Mouse (Mus musculus): Measurements from ENCODE around the gene Gm20388. TPM values are rescaled to one million over a fixed set of nuclear protein-coding genes. Genes with fewer than 3 reads are reported as not detected.
A peak's percentile ranks its signal among the peaks of the same experiment; 100 is the strongest.

Gm20388 gene
- total RNA-seq, 2 experiments from 2014 or later: 4.4 to 7.8 TPM

- no peak for DNase-seq (ENCODE audit: low spot score in 2 of 2)
These were observed 96.5 kb downstream of the Gm20388 start for GRCm38 (mm10) chr8:120007178-120007577.

DNA sequence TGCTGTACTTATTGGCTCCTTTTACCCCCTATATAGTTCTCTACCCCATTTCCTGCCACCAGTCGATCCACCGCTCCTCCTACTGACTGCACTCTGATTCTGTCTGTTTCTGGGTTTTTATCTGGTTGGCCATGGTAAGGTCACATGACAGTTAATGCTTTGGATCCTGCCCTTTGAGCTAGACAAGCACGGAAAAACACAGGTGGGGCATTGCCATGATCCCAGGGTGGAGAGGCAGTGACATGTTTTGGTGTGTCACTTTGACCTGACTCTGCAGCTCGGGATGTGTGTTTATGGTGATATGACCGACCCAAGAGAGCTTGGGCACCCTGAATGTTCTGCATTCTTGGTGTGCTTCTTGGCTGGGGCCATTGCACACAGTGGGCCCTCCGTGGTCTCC, 98.6 kb downstream of the Gm20388 start:
- DNase-seq (ENCODE audit: low spot score in 2 of 2): no peak

DNA sequence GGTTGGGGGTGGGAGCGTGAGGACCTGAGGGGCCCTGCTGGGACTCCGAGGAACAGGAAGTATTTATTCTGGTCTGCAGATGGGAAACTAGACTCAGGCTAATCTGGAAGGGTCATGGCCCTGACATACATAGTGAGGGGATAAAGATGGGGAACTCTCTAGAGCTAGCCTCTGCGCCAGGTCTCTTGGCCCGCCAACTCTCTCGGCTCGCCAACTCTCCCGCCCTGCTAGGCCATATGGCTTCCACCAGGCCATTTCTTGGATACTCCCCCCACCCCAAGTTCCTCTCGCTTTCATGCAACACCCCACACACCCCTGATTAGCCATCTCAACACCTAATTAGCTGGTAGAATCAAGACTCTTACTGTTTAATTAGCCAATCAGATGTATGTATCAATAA, 101.8 kb downstream of the Gm20388 start:
- DNase-seq (ENCODE audit: low spot score in 2 of 2): no peak

DNA sequence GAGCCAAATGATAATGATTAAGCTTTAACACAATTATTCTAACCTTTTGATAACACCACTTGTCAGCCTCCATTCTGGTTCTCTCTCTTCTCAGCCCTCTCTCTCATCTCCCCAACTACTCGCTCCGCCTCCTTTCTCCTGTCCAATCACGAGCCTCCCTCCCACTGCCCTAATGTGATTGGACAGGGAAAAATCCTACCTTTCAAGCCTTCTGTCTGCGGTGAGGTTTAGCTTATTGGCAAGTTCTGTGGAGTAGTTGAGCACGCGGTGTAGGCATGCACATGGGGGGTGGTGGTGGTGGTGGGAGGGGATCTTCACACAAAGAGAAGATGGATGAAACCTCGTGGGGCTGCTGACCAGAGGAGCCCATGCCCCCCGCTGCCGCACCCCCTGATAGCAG, 102.3 kb downstream of the Gm20388 start:
- no peak for DNase-seq (ENCODE audit: low spot score in 2 of 2)

DNA sequence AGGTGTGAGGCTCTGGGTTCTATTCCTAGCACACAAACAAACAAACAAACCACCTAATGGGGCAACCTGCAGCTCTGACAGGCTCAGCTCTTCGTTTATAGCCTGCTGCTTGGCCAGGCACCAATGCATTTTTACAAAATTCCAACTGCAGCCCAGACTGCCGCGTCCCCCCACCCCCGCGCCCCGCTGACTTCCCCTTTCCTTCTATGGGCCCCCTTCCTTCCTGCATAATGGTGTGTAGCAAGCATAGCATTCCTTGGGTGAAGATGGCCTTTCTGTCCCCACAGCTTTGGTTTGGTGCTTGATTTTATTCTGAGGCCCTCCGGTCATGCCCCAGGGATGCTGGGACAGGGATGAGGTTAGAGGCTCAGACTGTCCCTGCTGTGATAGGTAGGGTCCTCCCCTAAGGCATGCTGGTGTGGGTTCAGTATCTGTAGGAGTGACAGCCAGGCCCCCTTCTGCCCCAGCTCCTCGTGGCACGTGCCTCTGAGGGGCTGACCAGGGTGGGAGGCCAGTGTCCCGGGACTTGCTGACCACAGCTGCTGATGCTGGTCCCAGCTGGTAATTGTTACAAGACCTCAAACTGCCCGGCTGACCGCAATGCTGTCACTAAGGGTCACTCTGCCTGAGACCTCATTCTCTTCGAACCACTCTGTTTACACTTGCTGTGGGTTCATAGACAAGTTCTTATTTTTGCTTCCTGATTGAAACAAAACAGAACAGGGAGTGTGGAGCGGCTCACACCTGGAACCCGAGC, 103.8 kb downstream of the Gm20388 start:
- DNase-seq (ENCODE audit: low spot score in 2 of 2): no peak

GRCm38 (mm10) chr8:120015916-120016315, 105.3 kb downstream of the Gm20388 start:
- no peak for DNase-seq (ENCODE audit: low spot score in 2 of 2)

DNA sequence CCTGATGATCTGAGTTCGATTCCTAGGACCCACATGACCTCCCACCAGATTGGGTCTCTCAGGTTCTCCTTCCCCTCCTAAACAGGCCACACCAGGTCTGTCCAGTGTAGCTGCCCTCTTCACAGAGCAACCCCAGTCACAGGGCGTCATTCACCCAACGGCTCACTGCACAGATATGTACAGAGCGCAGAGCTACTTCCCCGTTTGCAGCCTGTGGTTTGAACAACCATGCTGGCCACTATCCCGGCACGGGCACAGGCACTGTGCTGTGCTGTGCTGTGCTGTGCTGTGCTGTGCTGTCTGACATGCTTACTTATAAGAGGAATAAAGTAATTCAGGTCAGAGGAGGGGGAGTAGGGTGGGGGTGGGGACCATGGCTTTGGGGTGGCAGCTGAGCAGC, 105.8 kb downstream of the Gm20388 start:
- no peak for DNase-seq (ENCODE audit: low spot score in 2 of 2)

- no peak for DNase-seq (ENCODE audit: low spot score in 2 of 2)
These were observed 106.7 kb downstream of the Gm20388 start for GRCm38 (mm10) chr8:120017349-120017748.

- no peak for DNase-seq (ENCODE audit: low spot score in 2 of 2)
These were observed 107.1 kb downstream of the Gm20388 start for GRCm38 (mm10) chr8:120017786-120018185.

DNA sequence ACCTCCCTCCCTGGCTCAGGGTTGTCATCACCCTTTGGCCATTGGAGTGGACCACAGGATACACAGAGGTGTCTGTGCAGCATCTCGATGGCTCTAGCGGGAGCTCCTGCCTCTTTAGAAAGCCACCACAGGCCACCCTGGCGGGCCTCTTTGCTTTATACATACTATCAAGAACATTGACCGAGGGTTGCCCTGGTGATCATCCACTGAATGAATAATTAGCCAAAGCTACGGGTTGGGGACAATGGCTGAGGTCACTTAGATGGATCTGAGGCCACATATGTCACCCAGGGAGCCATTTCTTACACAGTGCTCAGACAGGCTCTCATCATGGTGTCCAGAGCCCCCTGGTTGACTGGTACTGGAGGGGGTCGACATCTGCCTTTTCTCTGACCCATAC, 107.7 kb downstream of the Gm20388 start:
- DNase-seq (ENCODE audit: low spot score in 2 of 2): no peak

- no peak for DNase-seq (ENCODE audit: low spot score in 2 of 2)
These were observed 108.7 kb downstream of the Gm20388 start for GRCm38 (mm10) chr8:120019297-120019696.

DNA sequence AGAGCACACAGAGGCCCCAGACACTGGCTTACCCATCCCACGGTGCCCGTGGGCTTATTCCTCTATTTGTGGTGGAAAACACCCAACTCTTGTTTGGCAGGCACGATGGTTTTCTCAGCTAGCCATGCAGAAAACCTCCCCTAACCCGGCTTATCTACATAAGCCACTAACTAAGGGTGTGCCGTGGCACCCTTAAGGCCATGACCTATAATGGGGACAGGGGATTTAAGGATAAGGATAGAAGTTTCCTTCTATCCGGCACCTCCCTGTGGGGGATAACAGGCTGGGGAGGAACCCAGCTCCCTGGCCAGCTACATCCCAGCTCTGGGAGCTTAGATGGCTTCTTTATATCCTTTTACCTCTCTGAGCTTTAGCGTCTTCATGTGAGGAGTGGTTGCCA, 109.7 kb downstream of the Gm20388 start:
- DNase-seq (ENCODE audit: low spot score in 2 of 2): no peak

DNA sequence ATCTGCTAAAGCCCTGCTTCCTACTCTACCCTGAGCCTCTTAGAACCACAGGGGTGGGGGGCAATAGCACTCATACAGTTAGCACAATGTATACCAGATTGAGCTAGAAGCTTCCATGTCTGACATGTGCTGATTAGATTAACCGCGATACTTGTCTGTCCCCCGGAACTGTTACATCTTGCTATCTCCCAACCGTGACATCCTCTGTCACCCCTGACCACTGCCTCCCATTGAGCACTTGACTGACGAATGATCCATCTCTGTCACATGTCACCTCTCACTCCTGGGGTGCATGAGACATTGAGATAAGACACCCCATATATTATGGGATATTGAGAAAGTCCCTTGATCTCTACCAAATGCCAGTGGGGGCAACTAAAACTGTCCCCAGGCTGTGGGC, 115.6 kb downstream of the Gm20388 start:
- no peak for DNase-seq (ENCODE audit: low spot score in 2 of 2)

- no peak for DNase-seq (ENCODE audit: low spot score in 2 of 2)
These were observed 116.3 kb downstream of the Gm20388 start for GRCm38 (mm10) chr8:120026991-120027390.

GRCm38 (mm10) chr8:120030447-120030846, 119.8 kb downstream of the Gm20388 start:
- DNase-seq (ENCODE audit: low spot score in 2 of 2): no peak

DNA sequence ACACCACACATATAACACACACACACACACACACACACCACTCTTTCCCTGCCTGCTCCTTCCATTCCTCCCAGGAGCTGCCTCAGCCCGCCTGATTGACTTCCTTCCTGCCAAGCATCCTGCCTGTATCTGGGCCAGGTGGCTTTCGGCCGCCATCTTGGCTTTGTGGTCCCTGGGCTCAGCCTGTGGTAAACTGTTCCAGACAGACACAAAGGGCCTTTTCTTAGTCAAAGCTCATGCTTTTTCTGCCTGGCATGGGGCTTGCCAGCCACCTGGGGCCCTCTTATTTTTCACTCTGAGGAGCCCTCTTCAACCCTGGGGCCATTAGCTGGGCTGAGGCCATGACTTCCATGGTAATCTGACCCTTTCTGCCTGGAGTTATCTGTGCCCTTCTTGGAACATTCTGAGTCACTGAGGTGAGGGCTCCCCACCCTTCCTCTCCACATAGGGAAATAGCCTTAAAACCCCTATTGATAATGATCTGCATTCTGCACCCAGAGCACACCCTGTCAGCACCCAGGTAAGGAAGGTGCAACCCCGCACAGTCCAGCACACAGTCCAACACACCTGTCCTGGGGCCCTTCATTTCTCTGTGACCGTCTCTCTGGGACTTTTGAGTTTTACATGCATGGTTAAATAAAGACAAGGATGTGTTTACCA, 122.0 kb downstream of the Gm20388 start:
- DNase-seq (ENCODE audit: low spot score in 2 of 2): no peak

DNA sequence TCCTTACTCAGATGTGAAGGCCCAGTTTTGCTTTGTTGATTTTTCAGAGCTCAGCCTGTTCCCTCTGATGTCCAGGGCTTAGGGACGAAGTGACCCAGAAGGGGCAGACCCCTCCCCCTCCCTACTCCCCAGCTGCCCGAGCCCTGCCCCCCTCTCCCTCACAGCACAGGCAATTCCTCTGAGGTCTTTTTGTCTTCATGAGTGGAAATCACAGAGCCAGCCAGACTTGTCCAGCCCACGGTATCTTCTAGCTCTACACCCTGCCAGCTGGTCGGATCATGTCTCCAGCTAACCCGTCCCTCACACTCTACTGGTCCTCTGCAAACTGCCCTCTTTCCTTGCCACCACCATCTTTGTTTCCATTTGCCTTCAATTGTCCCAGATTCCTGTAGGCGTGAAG, 123.8 kb downstream of the Gm20388 start:
- DNase-seq (ENCODE audit: low spot score in 2 of 2): peak in 1 of 2 experiments; percentile 25

DNA sequence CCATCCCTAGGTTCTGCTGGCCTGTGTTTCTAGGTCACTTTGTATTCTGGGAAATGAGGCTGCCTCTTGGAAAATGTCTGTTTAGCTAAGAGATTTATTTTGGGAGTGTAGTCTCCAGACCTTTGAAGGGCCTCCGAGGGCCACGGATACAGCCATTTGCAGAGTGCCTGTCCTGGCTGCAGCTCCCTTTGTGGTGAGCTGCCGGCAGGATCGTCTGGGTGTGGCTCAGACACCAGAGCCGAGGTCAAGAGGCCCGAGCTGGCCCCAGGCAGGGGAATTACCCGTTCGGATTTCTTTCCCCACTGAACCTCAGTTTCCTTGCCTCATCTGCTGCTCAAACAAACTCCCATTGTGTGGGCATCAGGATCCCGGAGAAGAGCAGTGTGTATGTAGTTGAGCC, 125.5 kb downstream of the Gm20388 start:
- DNase-seq (ENCODE audit: low spot score in 2 of 2): no peak

DNA sequence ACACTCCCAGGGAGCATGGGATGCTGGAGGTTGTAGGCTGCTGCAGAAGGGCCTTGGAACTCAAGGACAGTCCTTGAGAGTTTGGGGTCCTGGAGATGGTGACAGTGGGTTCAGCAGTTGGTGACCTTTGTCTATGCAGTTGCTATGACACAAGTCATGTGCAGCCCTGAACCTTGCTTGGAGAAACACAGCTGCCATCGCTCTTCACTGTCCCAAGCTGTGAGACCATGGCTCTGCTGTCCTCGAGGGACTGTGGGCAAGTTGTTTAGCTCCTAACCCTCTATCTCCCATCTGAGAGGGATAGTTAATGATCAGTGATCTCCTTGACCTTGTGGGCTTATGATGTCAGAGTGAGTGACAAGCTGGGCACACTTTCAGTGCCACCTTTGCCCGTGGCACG, 125.9 kb downstream of the Gm20388 start:
- no peak for DNase-seq (ENCODE audit: low spot score in 2 of 2)

DNA sequence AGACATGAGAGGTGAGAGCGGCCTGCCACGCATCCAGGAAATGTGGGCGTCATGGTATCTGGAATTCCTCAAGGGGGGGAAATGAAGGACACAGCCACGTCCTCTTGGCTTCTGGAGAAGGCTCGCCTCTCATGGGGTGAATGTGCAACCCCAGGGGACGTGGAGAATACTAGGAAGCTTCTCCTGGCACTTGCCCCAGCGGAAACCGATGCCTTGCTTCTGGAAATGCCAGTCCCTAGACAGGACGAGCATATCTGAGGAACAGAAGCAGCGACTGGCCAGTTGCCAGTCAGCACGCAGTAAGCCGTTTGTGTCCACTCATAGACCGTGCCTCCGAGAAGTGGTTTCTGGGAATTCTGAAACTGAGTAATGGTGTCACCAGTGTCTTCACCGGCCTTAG, 126.6 kb downstream of the Gm20388 start:
- DNase-seq (ENCODE audit: low spot score in 2 of 2): no peak

- DNase-seq (ENCODE audit: low spot score in 2 of 2): no peak
These were observed 127.0 kb downstream of the Gm20388 start for GRCm38 (mm10) chr8:120037611-120038010.

- DNase-seq (ENCODE audit: low spot score in 2 of 2): no peak
These were observed 128.1 kb downstream of the Gm20388 start for GRCm38 (mm10) chr8:120038741-120039140.
